Mouse (Mus musculus) testis, adult 2 months (tissue): ENCODE measurements around the gene Crim1. TPM values are rescaled to one million over a fixed set of nuclear protein-coding genes. Genes with fewer than 3 reads are reported as not detected.

Experiments
- H3K27ac ChIP-seq: fragments of 200-500 bp; 2 replicates; pipeline ENCODE4 v1.5.1; 2012; ENCODE audit warnings: low read depth, low read length; ENCODE audit not compliant: control insufficient read depth, insufficient read depth
- H3K27me3 ChIP-seq: fragments of 200-500 bp; 2 replicates; pipeline ENCODE4 v1.6.1; 2012; ENCODE audit warnings: mild to moderate bottlenecking, low read length, moderate library complexity; ENCODE audit not compliant: control insufficient read depth, insufficient read depth
- H3K36me3 ChIP-seq: fragments of 200-500 bp; 2 replicates; pipeline ENCODE4 v1.6.1; 2012; ENCODE audit warnings: mild to moderate bottlenecking, low read length; ENCODE audit not compliant: control insufficient read depth, insufficient read depth
- H3K4me1 ChIP-seq: fragments of 200-500 bp; 2 replicates; pipeline ENCODE4 v1.6.1; 2012; ENCODE audit warnings: low read length; ENCODE audit not compliant: control insufficient read depth, insufficient read depth
- H3K4me3 ChIP-seq: fragments of 200-500 bp; 2 replicates; pipeline ENCODE4 v1.5.1; 2012; ENCODE audit warnings: low read depth, mild to moderate bottlenecking, low read length, moderate library complexity, mixed read lengths; ENCODE audit not compliant: control insufficient read depth
- CTCF ChIP-seq: fragments of 200-500 bp; IDR thresholded peaks from 2 replicates; pipeline ENCODE4 v1.5.1; 2012; ENCODE audit warnings: low read depth, mild to moderate bottlenecking, inconsistent platforms, low read length, moderate library complexity; ENCODE audit not compliant: control insufficient read depth, insufficient read depth, insufficient replicate concordance
- POLR2A ChIP-seq: fragments of 200-500 bp; IDR thresholded peaks from 2 replicates; pipeline ENCODE4 v1.6.1; 2012; ENCODE audit warnings: low read depth, mild to moderate bottlenecking, inconsistent platforms, low read length, moderate library complexity; ENCODE audit not compliant: control insufficient read depth
- polyA plus RNA-seq: library from polyadenylated mRNA; depleted of rRNA; stranded (reverse); fragments of >200 nt; gene quantifications from 2 replicates; pipeline ENCODE4 v1.2.3, GENCODE M21; 2012

Gene Crim1
- polyA plus RNA-seq, 1 experiment = 3.5 TPM

DNA sequence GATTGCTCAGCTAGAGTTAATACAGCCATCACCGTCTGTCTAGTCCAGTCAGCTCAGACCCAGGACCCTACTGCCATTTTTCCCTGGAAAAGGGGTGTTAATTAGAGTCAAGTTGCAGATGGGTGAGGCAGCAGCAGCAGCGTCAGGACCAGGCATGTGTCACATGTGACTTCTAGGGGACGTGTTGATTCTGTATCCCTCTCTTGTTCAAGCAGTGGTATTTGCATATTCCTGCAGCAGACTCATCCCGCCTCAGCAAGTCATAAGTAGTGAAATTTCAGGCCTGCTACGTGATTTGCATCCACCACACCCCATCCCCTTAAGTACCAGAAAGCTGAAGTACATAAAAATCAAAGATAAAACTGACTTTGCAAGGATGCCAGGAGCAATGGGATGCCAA, 113.6 kb downstream of the Crim1 start:
- no peak for TF ChIP-seq POLR2A
- TF ChIP-seq CTCF = no peak
- H3K27ac ChIP-seq = no peak overlapping the region

GRCm38 (mm10) chr17:78315659-78316058, 115.6 kb downstream of the Crim1 start:
- TF ChIP-seq CTCF (no peak), POLR2A (no peak)
- Histone ChIP-seq H3K36me3 (no peaks in the 10 kb centered on the region), H3K27ac (no peak overlapping the region), H3K27me3 (no peaks in the 10 kb centered on the region), H3K4me1 (no peaks in the 10 kb centered on the region), H3K4me3 (no peak overlapping the region)

More for the DNA sequence above, 113.6 kb downstream of the Crim1 start:
- Histone ChIP-seq H3K4me1 (no peaks in the 10 kb centered on the region), H3K4me3 (no peak overlapping the region), H3K36me3 (no peaks in the 10 kb centered on the region), H3K27me3 (no peaks in the 10 kb centered on the region)

- Histone ChIP-seq H3K4me1 (no peaks in the 10 kb centered on the region), H3K27me3 (no peaks in the 10 kb centered on the region), H3K4me3 (no peak overlapping the region), H3K36me3 (no peaks in the 10 kb centered on the region), H3K27ac (no peak overlapping the region)
- TF ChIP-seq POLR2A (no peak), CTCF (no peak)
These were observed 117.3 kb downstream of the Crim1 start for GRCm38 (mm10) chr17:78317381-78317780.

DNA sequence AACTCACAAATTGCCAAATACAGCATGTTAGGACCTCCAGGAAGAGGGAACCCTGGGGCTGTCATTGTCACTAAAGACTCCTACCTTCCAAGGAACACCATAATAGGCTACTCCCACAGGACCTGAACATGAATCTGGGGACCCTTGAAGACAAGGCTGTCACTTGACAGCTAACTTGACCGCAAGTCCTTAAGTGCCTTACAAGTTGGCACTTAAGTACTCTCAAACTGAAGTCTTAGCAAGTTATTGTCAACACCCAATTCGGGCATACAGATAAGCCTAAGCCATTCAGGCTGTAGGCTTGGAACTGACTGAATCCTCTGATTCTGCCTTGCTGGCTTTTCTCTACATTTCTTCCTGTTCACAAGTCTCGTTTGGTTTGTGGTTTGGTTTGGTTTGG, 118.8 kb downstream of the Crim1 start:
- TF ChIP-seq POLR2A (no peak), CTCF (no peak)
- Histone ChIP-seq H3K27ac (no peak overlapping the region), H3K4me3 (no peak overlapping the region), H3K27me3 (no peaks in the 10 kb centered on the region), H3K36me3 (no peaks in the 10 kb centered on the region), H3K4me1 (no peaks in the 10 kb centered on the region)

- no peak overlapping the region for H3K4me3 ChIP-seq
- no peaks in the 10 kb centered on the region for H3K27me3 ChIP-seq
- H3K27ac ChIP-seq = no peak overlapping the region
- no peaks in the 10 kb centered on the region for H3K36me3 ChIP-seq
- TF ChIP-seq POLR2A (no peak), CTCF (no peak)
- no peaks in the 10 kb centered on the region for H3K4me1 ChIP-seq
These were observed 121.3 kb downstream of the Crim1 start for GRCm38 (mm10) chr17:78321216-78321835.

DNA sequence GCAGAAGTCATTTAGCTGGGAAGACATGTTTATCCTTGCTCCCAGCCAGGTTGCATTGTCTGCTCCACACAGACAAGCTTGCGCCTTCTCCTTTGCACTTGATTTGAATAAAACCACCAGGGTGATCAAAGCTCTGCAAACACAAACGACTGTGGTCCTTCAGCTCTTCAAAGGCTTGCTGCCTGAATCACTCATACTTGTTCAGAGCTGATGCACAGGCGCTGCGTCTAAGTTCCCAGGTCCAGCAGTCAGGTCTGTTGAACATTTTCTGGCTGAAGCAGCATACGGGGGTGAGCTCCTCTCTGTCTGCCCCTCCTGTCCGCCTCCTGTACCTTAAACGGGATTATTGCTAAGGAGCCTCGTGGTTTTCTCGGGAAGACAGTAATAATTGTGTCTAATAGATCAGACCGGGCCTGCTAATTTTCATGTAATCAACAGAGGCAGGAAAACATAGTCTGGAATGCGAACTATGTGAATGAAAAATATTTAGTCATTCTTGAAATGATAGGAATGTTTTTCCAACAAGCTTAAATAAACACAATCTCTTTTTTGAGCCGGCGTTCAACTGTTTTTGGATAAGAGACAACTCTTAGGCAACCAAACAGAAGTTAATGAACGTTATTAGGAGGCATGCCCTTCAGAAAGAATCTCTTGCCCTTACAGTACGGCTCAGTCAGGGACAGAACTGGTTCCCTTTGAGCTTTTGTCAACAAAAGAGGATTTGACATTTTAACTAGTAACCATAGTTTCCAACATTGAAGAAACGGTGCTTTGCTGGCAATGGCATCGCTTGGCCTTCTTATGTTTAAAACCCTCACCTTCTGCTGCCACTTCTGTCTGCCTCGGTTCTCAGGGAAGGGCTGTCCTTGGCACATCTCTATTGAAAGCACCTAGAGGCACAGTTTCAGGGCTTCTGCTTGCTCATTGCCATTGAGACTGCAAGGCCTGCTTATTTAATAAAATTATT, 122.6 kb downstream of the Crim1 start:
- TF ChIP-seq POLR2A (no peak), CTCF (no peak)
- Histone ChIP-seq H3K27ac (no peak overlapping the region), H3K4me3 (no peak overlapping the region), H3K36me3 (no peaks in the 10 kb centered on the region), H3K27me3 (no peaks in the 10 kb centered on the region), H3K4me1 (no peaks in the 10 kb centered on the region)

- TF ChIP-seq CTCF = no peak
- no peak for TF ChIP-seq POLR2A
- no peaks in the 10 kb centered on the region for H3K27me3 ChIP-seq
These were observed 125.8 kb downstream of the Crim1 start for GRCm38 (mm10) chr17:78325761-78326332.

More at GRCm38 (mm10) chr17:78325761-78326332, 125.8 kb downstream of the Crim1 start:
- Histone ChIP-seq H3K4me1 (no peaks in the 10 kb centered on the region), H3K4me3 (no peak overlapping the region), H3K36me3 (no peaks in the 10 kb centered on the region), H3K27ac (no peak overlapping the region)
